Mouse (Mus musculus) cerebellum, adult 2 months (tissue): ENCODE data around the gene Hpd.

ENCODE experiments used
- CTCF ChIP-seq: fragments of 200-500 bp; IDR thresholded peaks from 2 replicates; pipeline ENCODE4 v1.5.1; 2011; ENCODE audit warnings: low read depth, mild to moderate bottlenecking, control low read depth, low read length, moderate library complexity, borderline replicate concordance; ENCODE audit not compliant: insufficient read depth
- POLR2A ChIP-seq: fragments of 200-500 bp; IDR thresholded peaks from 2 replicates; pipeline ENCODE4 v1.6.1; 2011; ENCODE audit warnings: low read length, control low read depth, borderline replicate concordance; ENCODE audit not compliant: insufficient read depth

GRCm38 (mm10) chr5:123187306-123187705 lies 4.8 kb upstream of the Hpd start:
- TF ChIP-seq POLR2A (no peak), CTCF (no peak)
